Mouse (Mus musculus): ENCODE data around the gene Chrd. TPM values are rescaled to one million over a fixed set of nuclear protein-coding genes. Genes with fewer than 3 reads are reported as not detected.

The Chrd gene
- polyA plus RNA-seq, 1 experiment from 2014 or later = 9.1 TPM

GRCm38 (mm10) chr16:20715566-20715965 is 17.4 kb upstream of the Chrd start:
- H3K4me2 ChIP-seq (ENCODE audit: low read depth, low read length) = peak overlapping the region; percentile 92
- peaks cover 19% of the 10 kb centered on the region for H3K4me1 ChIP-seq (ENCODE audit: control insufficient read depth, insufficient read depth, low read length)
- peak overlapping the region; percentile 81 for H3K9ac ChIP-seq (ENCODE audit: low read depth, low read length)
- no peaks in the 10 kb centered on the region for H3K9me3 ChIP-seq (ENCODE audit: control insufficient read depth, low read length)
- H3K36me3 ChIP-seq (ENCODE audit: control insufficient read depth, insufficient read depth, low read length) = peaks cover 38% of the 10 kb centered on the region
- no peaks in the 10 kb centered on the region for H3K27me3 ChIP-seq (replicated peaks; ENCODE audit: control insufficient read depth, insufficient read depth, low read length)
- peak overlapping the region; percentile 71 for H3K4me3 ChIP-seq (ENCODE audit: low read depth, low read length)
- WGBS = 1% methylated on average over 10 of the region's 12 CpGs
- H3K27ac ChIP-seq (replicated peaks; ENCODE audit: low read depth, low read length) = peak overlapping the region; percentile 98
- DNase-seq (ENCODE audit: low spot score) (no peak), ATAC-seq (ENCODE audit: low read depth) (no peak)

- Histone ChIP-seq H3K27me3 (replicated peaks; ENCODE audit: control insufficient read depth, insufficient read depth, low read length) (no peaks in the 10 kb centered on the region), H3K4me1 (ENCODE audit: control insufficient read depth, insufficient read depth, low read length) (peaks cover 19% of the 10 kb centered on the region), H3K4me2 (ENCODE audit: low read depth, low read length) (peak overlapping the region; percentile 92), H3K9ac (ENCODE audit: low read depth, low read length) (peak overlapping the region; percentile 81), H3K4me3 (ENCODE audit: low read depth, low read length) (peak overlapping the region; percentile 71), H3K27ac (replicated peaks; ENCODE audit: low read depth, low read length) (peak overlapping the region; percentile 98), H3K9me3 (ENCODE audit: control insufficient read depth, low read length) (no peaks in the 10 kb centered on the region), H3K36me3 (ENCODE audit: control insufficient read depth, insufficient read depth, low read length) (peaks cover 35% of the 10 kb centered on the region)
- 0% methylated on average over 15 of the region's 68 CpGs for WGBS
- DNase-seq (ENCODE audit: low spot score) (peak; percentile 95), ATAC-seq (ENCODE audit: low read depth) (peak; percentile 90)
Observed at GRCm38 (mm10) chr16:20715976-20716840, 16.7 kb upstream of the Chrd start.

GRCm38 (mm10) chr16:20716841-20717180 is 16.1 kb upstream of the Chrd start:
- peak overlapping the region; percentile 98 for H3K27ac ChIP-seq (replicated peaks; ENCODE audit: low read depth, low read length)
- DNase-seq (ENCODE audit: low spot score) (no peak), ATAC-seq (ENCODE audit: low read depth) (no peak; the same call in 1 of the 2 replicates)
- H3K27me3 ChIP-seq (replicated peaks; ENCODE audit: control insufficient read depth, insufficient read depth, low read length) = no peaks in the 10 kb centered on the region
- peaks cover 19% of the 10 kb centered on the region for H3K4me1 ChIP-seq (ENCODE audit: control insufficient read depth, insufficient read depth, low read length)
- peaks cover 35% of the 10 kb centered on the region for H3K36me3 ChIP-seq (ENCODE audit: control insufficient read depth, insufficient read depth, low read length)
- H3K4me3 ChIP-seq (ENCODE audit: low read depth, low read length) = peak overlapping the region; percentile 71
- 2% methylated on average over 8 of the region's 8 CpGs for WGBS
- peak overlapping the region; percentile 92 for H3K4me2 ChIP-seq (ENCODE audit: low read depth, low read length)
- peak overlapping the region; percentile 81 for H3K9ac ChIP-seq (ENCODE audit: low read depth, low read length)
- H3K9me3 ChIP-seq (ENCODE audit: control insufficient read depth, low read length) = no peaks in the 10 kb centered on the region

- Histone ChIP-seq H3K9ac (ENCODE audit: low read depth, low read length) (peak within 1 kb of the TSS; percentile 81), H3K9me3 (ENCODE audit: control insufficient read depth, low read length) (no peaks in the 10 kb centered on the region), H3K4me3 (ENCODE audit: low read depth, low read length) (peak within 1 kb of the TSS; percentile 71), H3K27me3 (replicated peaks; ENCODE audit: control insufficient read depth, insufficient read depth, low read length) (no peaks in the 10 kb centered on the region), H3K36me3 (ENCODE audit: control insufficient read depth, insufficient read depth, low read length) (peaks cover 34% of the 10 kb centered on the region), H3K4me2 (ENCODE audit: low read depth, low read length) (peak within 1 kb of the TSS; percentile 92), H3K4me1 (ENCODE audit: control insufficient read depth, insufficient read depth, low read length) (peaks cover 19% of the 10 kb centered on the region), H3K27ac (replicated peaks; ENCODE audit: low read depth, low read length) (peak within 1 kb of the TSS; percentile 98)
- WGBS = under 1% methylated on average over 44 of the region's 62 CpGs
- peak; percentile 99 for DNase-seq (ENCODE audit: low spot score)
- peak; percentile 85 for ATAC-seq (ENCODE audit: low read depth)
Observed at GRCm38 (mm10) chr16:20717181-20717977, 15.5 kb upstream of the Chrd start, which contains the start of the genes Polr2h and Clcn2. Gene Polr2h (plus strand): TSS chr16:20717665. Gene Clcn2 (minus strand): TSS chr16:20717746.

GRCm38 (mm10) chr16:20717978-20718670 is 14.8 kb upstream of the Chrd start:
- ATAC-seq (ENCODE audit: low read depth) = peak; percentile 17
- Histone ChIP-seq H3K9me3 (ENCODE audit: control insufficient read depth, low read length) (no peaks in the 10 kb centered on the region), H3K27me3 (replicated peaks; ENCODE audit: control insufficient read depth, insufficient read depth, low read length) (no peaks in the 10 kb centered on the region), H3K9ac (ENCODE audit: low read depth, low read length) (peak overlapping the region; percentile 81), H3K4me3 (ENCODE audit: low read depth, low read length) (peak overlapping the region; percentile 71), H3K4me2 (ENCODE audit: low read depth, low read length) (peak overlapping the region; percentile 92), H3K4me1 (ENCODE audit: control insufficient read depth, insufficient read depth, low read length) (peaks cover 19% of the 10 kb centered on the region), H3K36me3 (ENCODE audit: control insufficient read depth, insufficient read depth, low read length) (peaks cover 27% of the 10 kb centered on the region), H3K27ac (replicated peaks; ENCODE audit: low read depth, low read length) (peak overlapping the region; percentile 98)
- DNase-seq (ENCODE audit: low spot score) = no peak
- 2% methylated on average over 18 of the region's 18 CpGs for WGBS

GRCm38 (mm10) chr16:20721808-20722207 is 11.1 kb upstream of the Chrd start:
- Histone ChIP-seq H3K27me3 (replicated peaks; ENCODE audit: control insufficient read depth, insufficient read depth, low read length) (no peaks in the 10 kb centered on the region), H3K4me2 (ENCODE audit: low read depth, low read length) (no peak overlapping the region), H3K4me3 (ENCODE audit: low read depth, low read length) (no peak overlapping the region), H3K36me3 (ENCODE audit: control insufficient read depth, insufficient read depth, low read length) (peaks cover 23% of the 10 kb centered on the region), H3K9ac (ENCODE audit: low read depth, low read length) (no peak overlapping the region), H3K4me1 (ENCODE audit: control insufficient read depth, insufficient read depth, low read length) (peaks cover 3% of the 10 kb centered on the region; the same call in 1 of the 2 replicates), H3K27ac (replicated peaks; ENCODE audit: low read depth, low read length) (no peak overlapping the region), H3K9me3 (ENCODE audit: control insufficient read depth, low read length) (no peaks in the 10 kb centered on the region)
- ATAC-seq (ENCODE audit: low read depth) (no peak), DNase-seq (ENCODE audit: low spot score) (no peak)
- 84% methylated on average over 10 of the region's 10 CpGs for WGBS

GRCm38 (mm10) chr16:20722736-20723135 is 10.2 kb upstream of the Chrd start:
- Histone ChIP-seq H3K36me3 (ENCODE audit: control insufficient read depth, insufficient read depth, low read length) (peaks cover 23% of the 10 kb centered on the region), H3K4me2 (ENCODE audit: low read depth, low read length) (no peak overlapping the region), H3K4me1 (ENCODE audit: control insufficient read depth, insufficient read depth, low read length) (0 out of 2 replicates have a peak, but pooled peaks cover 3% of the 10 kb centered on the region), H3K4me3 (ENCODE audit: low read depth, low read length) (no peak overlapping the region), H3K27ac (replicated peaks; ENCODE audit: low read depth, low read length) (no peak overlapping the region), H3K9ac (ENCODE audit: low read depth, low read length) (no peak overlapping the region), H3K9me3 (ENCODE audit: control insufficient read depth, low read length) (no peaks in the 10 kb centered on the region), H3K27me3 (replicated peaks; ENCODE audit: control insufficient read depth, insufficient read depth, low read length) (no peaks in the 10 kb centered on the region)
- ATAC-seq (ENCODE audit: low read depth) (no peak), DNase-seq (ENCODE audit: low spot score) (no peak)
- 61% methylated on average over 4 of the region's 4 CpGs for WGBS

GRCm38 (mm10) chr16:20723247-20723646 is 9.7 kb upstream of the Chrd start:
- DNase-seq (ENCODE audit: low spot score) (peak; percentile 52), ATAC-seq (ENCODE audit: low read depth) (peak; percentile 44; the same call in 1 of the 2 replicates)
- H3K36me3 ChIP-seq (ENCODE audit: control insufficient read depth, insufficient read depth, low read length) = peaks cover 23% of the 10 kb centered on the region
- no peak overlapping the region for H3K9ac ChIP-seq (ENCODE audit: low read depth, low read length)
- 29% methylated on average over 4 of the region's 4 CpGs for WGBS
- H3K4me3 ChIP-seq (ENCODE audit: low read depth, low read length) = no peak overlapping the region
- no peaks in the 10 kb centered on the region for H3K9me3 ChIP-seq (ENCODE audit: control insufficient read depth, low read length)
- H3K4me1 ChIP-seq (ENCODE audit: control insufficient read depth, insufficient read depth, low read length) = 0 out of 2 replicates have a peak, but pooled peaks cover 3% of the 10 kb centered on the region
- H3K27ac ChIP-seq (replicated peaks; ENCODE audit: low read depth, low read length) = no peak overlapping the region
- H3K4me2 ChIP-seq (ENCODE audit: low read depth, low read length) = no peak overlapping the region
- H3K27me3 ChIP-seq (replicated peaks; ENCODE audit: control insufficient read depth, insufficient read depth, low read length) = no peaks in the 10 kb centered on the region
